Mouse (Mus musculus) small intestine, adult 2 months (tissue): ENCODE measurements around the gene Chd1l. TPM values are rescaled to one million over a fixed set of nuclear protein-coding genes. Genes with fewer than 3 reads are reported as not detected.

ENCODE experiments used
- H3K27ac ChIP-seq: fragments of 200-500 bp; 2 replicates; pipeline ENCODE4 v1.5.1; 2012; ENCODE audit warnings: low read depth, low read length, control low read depth, inconsistent platforms; ENCODE audit not compliant: insufficient read depth
- H3K27me3 ChIP-seq: fragments of 200-500 bp; 2 replicates; pipeline ENCODE4 v1.6.1; 2012; ENCODE audit warnings: mild to moderate bottlenecking, moderate library complexity, low read length, inconsistent platforms; ENCODE audit not compliant: control insufficient read depth, insufficient read depth
- H3K36me3 ChIP-seq: fragments of 200-500 bp; 2 replicates; pipeline ENCODE4 v1.6.1; 2012; ENCODE audit warnings: mild to moderate bottlenecking, low read length, control low read depth, inconsistent platforms; ENCODE audit not compliant: control insufficient read depth, insufficient read depth
- H3K4me1 ChIP-seq: fragments of 200-500 bp; 2 replicates; pipeline ENCODE4 v1.6.1; 2012; ENCODE audit warnings: low read length, inconsistent platforms, mixed read lengths; ENCODE audit not compliant: control insufficient read depth, insufficient read depth, insufficient read length
- H3K4me3 ChIP-seq: fragments of 200-500 bp; 2 replicates; pipeline ENCODE4 v1.5.1; 2012; ENCODE audit warnings: low read depth, mild to moderate bottlenecking, control low read depth, inconsistent platforms, low read length, moderate library complexity
- CTCF ChIP-seq: fragments of 200-500 bp; IDR thresholded peaks from 2 replicates; pipeline ENCODE4 v1.5.1; 2012; ENCODE audit warnings: low read depth, mild to moderate bottlenecking, control low read depth, inconsistent platforms, low read length, moderate library complexity, mixed read lengths; ENCODE audit not compliant: insufficient replicate concordance, insufficient read length; ENCODE audit errors: extremely low read depth
- POLR2A ChIP-seq: fragments of 200-500 bp; IDR thresholded peaks from 2 replicates; pipeline ENCODE4 v1.6.1; 2012; ENCODE audit warnings: low read depth, mild to moderate bottlenecking, control low read depth, inconsistent platforms, low read length, moderate library complexity
- WGBS: fragments of 180-500 bp; shearing (Covaris S2); methylation state at CpG from one replicate; pipeline ENCODE4 v1.1.7; 2018; 5-methylcytosine and 5-hydroxymethylcytosine counted together
- polyA plus RNA-seq: library from polyadenylated mRNA; depleted of rRNA; stranded (reverse); fragments of >200 nt; gene quantifications from 2 replicates; pipeline ENCODE4 v1.2.3, GENCODE M21; 2012

Chd1l gene
- polyA plus RNA-seq, 1 experiment, result 2.3 TPM

- Histone ChIP-seq H3K4me1 (no peaks in the 10 kb centered on the region), H3K4me3 (no peak overlapping the region), H3K27me3 (no peaks in the 10 kb centered on the region), H3K27ac (no peak overlapping the region), H3K36me3 (peaks cover 14% of the 10 kb centered on the region)
- TF ChIP-seq POLR2A (no peak), CTCF (no peak)
- WGBS, result 96% methylated on average over 9 of the region's 9 CpGs
These were observed 36.2 kb downstream of the Chd1l start for GRCm38 (mm10) chr3:97573807-97574206.

DNA sequence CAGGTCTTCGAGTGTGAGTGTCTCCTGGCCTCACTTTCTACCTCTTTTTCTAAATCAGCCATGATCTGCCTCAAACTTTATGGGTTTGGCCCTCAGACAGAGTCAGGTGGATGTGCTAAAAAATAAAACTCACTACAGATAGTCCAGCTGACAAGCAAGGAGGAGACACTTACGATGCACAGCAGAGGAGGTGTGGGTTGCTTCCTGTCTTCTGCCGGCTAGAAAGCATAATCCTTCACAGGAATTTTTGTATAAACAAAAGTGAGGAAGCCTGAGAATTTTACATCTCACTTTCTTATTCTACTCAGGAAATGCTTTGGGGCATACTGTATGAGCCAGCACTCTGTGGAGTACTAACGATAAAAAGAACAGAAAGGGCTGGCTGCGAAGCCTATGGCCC lies 45.4 kb downstream of the Chd1l start:
- no peaks in the 10 kb centered on the region for H3K4me1 ChIP-seq
- TF ChIP-seq POLR2A (no peak), CTCF (no peak)
- H3K27ac ChIP-seq, result no peak overlapping the region
- H3K27me3 ChIP-seq, result no peaks in the 10 kb centered on the region
- 81% methylated on average over 5 of the region's 5 CpGs for WGBS
- H3K36me3 ChIP-seq, result peaks cover 23% of the 10 kb centered on the region
- H3K4me3 ChIP-seq, result no peak overlapping the region

DNA sequence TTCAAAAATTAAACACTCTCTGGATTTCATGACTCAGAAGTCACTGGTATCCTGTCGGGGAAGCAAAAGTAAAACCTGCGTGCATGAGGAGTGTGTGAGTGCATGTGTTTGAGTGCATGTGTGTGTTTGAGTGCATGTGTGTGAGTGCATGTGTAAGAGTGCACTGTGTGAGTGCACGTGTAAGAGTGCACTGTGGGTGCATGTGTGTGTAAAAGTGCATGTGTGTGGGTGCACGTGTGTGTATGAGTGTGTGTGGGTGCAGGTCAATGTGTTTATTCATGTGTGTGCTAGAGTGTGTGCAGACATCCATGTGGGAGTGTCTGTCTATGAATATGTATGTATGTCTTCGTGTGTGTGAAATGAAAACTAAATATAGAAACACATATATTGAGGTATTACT lies 51.4 kb downstream of the Chd1l start:
- TF ChIP-seq POLR2A (no peak), CTCF (no peak)
- H3K4me3 ChIP-seq, result no peak overlapping the region
- WGBS, result 92% methylated on average over 5 of the region's 5 CpGs
- peaks cover 9% of the 10 kb centered on the region for H3K36me3 ChIP-seq
- H3K27me3 ChIP-seq, result no peaks in the 10 kb centered on the region
- H3K4me1 ChIP-seq, result no peaks in the 10 kb centered on the region
- H3K27ac ChIP-seq, result no peak overlapping the region

DNA sequence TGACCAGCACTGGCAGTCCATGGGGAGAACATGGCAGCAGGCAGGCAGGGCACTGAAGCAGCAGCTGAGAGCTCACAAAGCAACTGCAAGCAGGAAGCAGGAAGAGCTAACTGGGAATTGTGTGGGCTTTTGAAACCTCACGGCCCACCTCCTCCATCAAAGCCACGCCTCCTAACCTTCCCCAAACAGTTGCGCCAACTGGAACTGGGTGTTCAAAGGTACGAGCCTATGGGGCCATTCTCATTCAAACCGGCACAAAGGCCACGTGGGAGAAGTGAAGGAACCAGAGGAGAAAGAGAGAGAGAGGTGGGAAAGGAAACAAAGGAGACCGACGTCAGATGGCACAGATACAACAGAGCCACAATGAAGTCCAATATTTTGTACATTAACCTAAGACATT lies 63.8 kb downstream of the Chd1l start:
- Histone ChIP-seq H3K4me3 (no peak overlapping the region), H3K27me3 (no peaks in the 10 kb centered on the region), H3K36me3 (no peaks in the 10 kb centered on the region), H3K4me1 (no peaks in the 10 kb centered on the region), H3K27ac (no peak overlapping the region)
- 32% methylated on average over 8 of the region's 8 CpGs for WGBS
- TF ChIP-seq CTCF, result no peak
- TF ChIP-seq POLR2A, result no peak

- WGBS, result 21% methylated on average over 1 of the region's 1 CpGs
- no peaks in the 10 kb centered on the region for H3K27me3 ChIP-seq
- no peaks in the 10 kb centered on the region for H3K4me1 ChIP-seq
- no peak overlapping the region for H3K4me3 ChIP-seq
- no peaks in the 10 kb centered on the region for H3K36me3 ChIP-seq
- TF ChIP-seq CTCF (no peak), POLR2A (no peak)
- no peak overlapping the region for H3K27ac ChIP-seq
These were observed 69.8 kb downstream of the Chd1l start for GRCm38 (mm10) chr3:97540171-97540570.

- WGBS, result 23% methylated on average over 1 of the region's 1 CpGs
- no peak for TF ChIP-seq POLR2A
- no peak for TF ChIP-seq CTCF
- Histone ChIP-seq H3K4me1 (no peaks in the 10 kb centered on the region), H3K4me3 (no peak overlapping the region), H3K36me3 (no peaks in the 10 kb centered on the region), H3K27ac (no peak overlapping the region), H3K27me3 (no peaks in the 10 kb centered on the region)
These were observed 71.4 kb downstream of the Chd1l start for GRCm38 (mm10) chr3:97538634-97539033.

DNA sequence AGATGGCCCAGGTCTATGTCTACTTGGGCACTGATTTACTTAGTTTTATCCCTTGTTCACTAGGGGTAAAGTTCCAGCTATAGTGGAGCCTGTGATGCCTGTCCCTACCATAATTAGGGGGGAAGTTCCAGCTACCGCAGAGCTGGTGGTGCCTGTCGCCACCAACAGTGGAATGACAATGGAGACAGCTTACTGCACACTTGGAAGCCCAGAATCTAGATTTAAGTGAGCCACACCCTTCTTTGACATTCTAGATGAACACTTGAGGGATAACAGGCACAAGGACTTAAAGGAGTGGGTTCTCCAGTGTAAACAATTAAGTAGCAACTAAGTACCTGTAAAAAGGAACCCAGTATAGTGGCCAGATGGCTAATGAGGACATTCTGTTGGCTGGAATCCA lies 73.0 kb downstream of the Chd1l start:
- H3K27me3 ChIP-seq, result no peaks in the 10 kb centered on the region; the same call in 1 of the 2 replicates
- no peak overlapping the region for H3K27ac ChIP-seq
- 85% methylated on average over 2 of the region's 2 CpGs for WGBS
- no peaks in the 10 kb centered on the region for H3K36me3 ChIP-seq
- no peaks in the 10 kb centered on the region for H3K4me1 ChIP-seq
- no peak overlapping the region for H3K4me3 ChIP-seq
- TF ChIP-seq CTCF (no peak), POLR2A (no peak)

- Histone ChIP-seq H3K27me3 (no peaks in the 10 kb centered on the region; the same call in 1 of the 2 replicates), H3K36me3 (no peaks in the 10 kb centered on the region), H3K27ac (no peak overlapping the region), H3K4me1 (no peaks in the 10 kb centered on the region), H3K4me3 (no peak overlapping the region)
- 85% methylated on average over 5 of the region's 5 CpGs for WGBS
- TF ChIP-seq POLR2A (no peak), CTCF (no peak)
These were observed 74.3 kb downstream of the Chd1l start for GRCm38 (mm10) chr3:97535660-97536059.
